Mouse (Mus musculus) lung, embryonic 14.5 days (tissue): Measurements from ENCODE around the gene Kctd12. TPM values are rescaled to one million over a fixed set of nuclear protein-coding genes. Genes with fewer than 3 reads are reported as not detected.

Source experiments
- ATAC-seq: fragments of 200-750 bp; cut with Nextera tagmentation; 2 replicates; pipeline ENCODE4 v1.8.0; 2017; ENCODE audit warnings: mild to moderate bottlenecking, moderate TSS enrichment, moderate library complexity; ENCODE audit not compliant: insufficient read depth
- DNase-seq: peaks from one replicate; pipeline ENCODE4 v3.0.0-alpha.2; 2015
- H3K27ac ChIP-seq: fragments of 300-500 bp; sonication (generic); 2 replicates; pipeline ENCODE4 v1.5.1; 2014; ENCODE audit warnings: low read depth, mild to moderate bottlenecking, moderate library complexity
- H3K27me3 ChIP-seq: fragments of 300-500 bp; sonication (generic); 2 replicates; pipeline ENCODE4 v1.6.1; 2014; ENCODE audit warnings: low read length, control low read depth; ENCODE audit not compliant: insufficient read depth
- H3K36me3 ChIP-seq: fragments of 300-500 bp; sonication (generic); 2 replicates; pipeline ENCODE4 v1.6.1; 2014; ENCODE audit warnings: control low read depth; ENCODE audit not compliant: insufficient read depth
- H3K4me1 ChIP-seq: fragments of 300-500 bp; sonication (generic); 2 replicates; pipeline ENCODE4 v1.6.1; 2014; ENCODE audit warnings: antibody characterized with exemption, control low read depth; ENCODE audit not compliant: insufficient read depth
- H3K4me2 ChIP-seq: fragments of 300-500 bp; sonication (generic); 2 replicates; pipeline ENCODE4 v1.6.1; 2014; ENCODE audit warnings: mild to moderate bottlenecking
- H3K4me3 ChIP-seq: fragments of 300-500 bp; sonication (generic); 2 replicates; pipeline ENCODE4 v1.5.1; 2014; ENCODE audit warnings: low read depth, low read length
- H3K9ac ChIP-seq: fragments of 300-500 bp; sonication (generic); 2 replicates; pipeline ENCODE4 v1.6.1; 2014
- H3K9me3 ChIP-seq: fragments of 300-500 bp; sonication (generic); 2 replicates; pipeline ENCODE4 v1.6.1; 2016; ENCODE audit warnings: low read depth, low read length, control low read depth
- CTCF ChIP-seq: IDR thresholded peaks from 2 replicates; pipeline ENCODE4 v1.5.1; 2016; ENCODE audit warnings: antibody characterized with exemption, low read depth
- WGBS: fragments of 180-500 bp; shearing (Covaris S2); extraction: QIAGEN DNeasy Blood & Tissue Kit; methylation state at CpG from one replicate; pipeline ENCODE4 v1.1.7; 2014; 5-methylcytosine and 5-hydroxymethylcytosine counted together
- polyA plus RNA-seq: library from polyadenylated mRNA; unstranded; fragments of >200 nt; fragmentation: Nextera tagmentation; extraction: Ambion mirVana; gene quantifications from 2 replicates; pipeline ENCODE4 v1.2.1, GENCODE M21; 2014

The Kctd12 gene
- polyA plus RNA-seq = 8.9 and 10.9 TPM in 2 replicates

DNA sequence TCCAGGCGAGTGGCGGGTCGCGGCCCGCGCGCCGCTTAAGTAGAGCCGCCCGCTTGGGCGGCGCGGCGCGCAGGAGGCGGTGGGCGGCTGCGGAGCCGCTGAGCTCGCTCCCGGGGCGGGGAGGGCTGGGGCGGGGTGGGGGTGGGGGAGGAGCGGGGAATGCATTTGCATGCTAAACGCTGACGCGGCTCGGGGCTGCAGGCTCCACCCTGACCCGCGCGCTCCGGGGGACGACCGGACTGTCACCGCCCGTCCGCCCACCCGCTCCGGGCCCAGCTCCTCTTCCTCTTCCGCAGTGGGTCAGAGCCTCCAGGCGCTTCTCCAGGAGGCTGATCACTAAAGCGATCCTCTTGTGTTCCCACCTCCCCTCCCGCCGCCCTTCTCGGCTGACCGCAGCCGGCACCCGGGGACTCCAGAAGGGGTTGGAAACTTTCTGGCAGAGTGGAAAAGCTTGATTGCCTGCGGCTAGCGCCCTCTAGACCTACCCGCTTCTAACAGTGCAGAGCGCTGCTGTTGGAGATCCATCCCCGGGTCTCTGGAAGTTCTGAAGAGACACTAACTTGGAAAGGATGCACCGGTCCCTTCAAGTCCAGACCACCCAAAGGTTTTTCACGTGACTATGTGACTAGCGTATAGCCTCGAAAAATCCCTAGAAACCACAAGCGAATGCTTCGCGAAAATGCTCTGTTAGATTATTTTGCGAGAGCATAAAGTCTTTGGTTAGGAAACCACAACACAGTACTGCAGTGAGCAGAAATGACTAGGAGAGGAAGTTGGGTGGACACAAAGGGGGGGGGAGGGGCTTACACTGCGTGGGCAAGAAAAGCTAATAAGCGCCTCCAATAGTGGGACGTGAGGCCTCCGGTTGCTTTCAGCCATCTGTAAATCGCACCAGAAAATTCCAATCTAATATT, at the start of gene Kctd12:
Gene Kctd12 (minus strand): TSS at position 11 of the 914 bp plus-strand sequence.
- DNase-seq (peak; percentile 90), ATAC-seq (peak; percentile 95)
- peak within 1 kb of the TSS; percentile 97 for H3K4me2 ChIP-seq
- peaks cover 6% of the 10 kb centered on the region; the same call in 1 of the 2 replicates for H3K4me1 ChIP-seq
- peak within 1 kb of the TSS; percentile 66 for H3K4me3 ChIP-seq
- H3K27me3 ChIP-seq = peaks cover 6% of the 10 kb centered on the region; the same call in 1 of the 2 replicates
- 2% methylated on average over 56 of the region's 66 CpGs for WGBS
- H3K9ac ChIP-seq = peak within 1 kb of the TSS; percentile 62
- no peaks in the 10 kb centered on the region for H3K36me3 ChIP-seq
- no peaks in the 10 kb centered on the region for H3K9me3 ChIP-seq
- peak; percentile 52 for TF ChIP-seq CTCF
- H3K27ac ChIP-seq = peak within 1 kb of the TSS; percentile 97

DNA sequence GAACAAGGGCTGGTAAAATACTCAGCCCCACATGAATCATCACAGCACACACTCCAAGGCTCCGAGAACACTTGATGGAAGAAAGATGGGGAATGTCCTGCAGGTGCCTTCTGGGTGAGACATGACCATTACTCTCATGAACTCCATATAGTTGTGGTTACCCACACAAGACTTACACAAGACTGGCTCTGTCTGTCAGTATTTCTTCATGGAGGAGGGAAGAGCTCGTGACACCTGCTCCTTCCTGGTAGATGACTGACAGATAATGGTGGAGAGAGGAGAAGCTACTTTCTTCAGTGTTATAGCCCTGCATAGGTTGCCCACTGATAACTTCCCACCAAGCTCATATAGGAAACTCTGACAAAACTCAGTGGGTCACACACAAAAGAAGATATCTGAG, 46.8 kb upstream of the Kctd12 start:
- H3K4me3 ChIP-seq = no peak overlapping the region
- H3K9ac ChIP-seq = no peak overlapping the region

DNA sequence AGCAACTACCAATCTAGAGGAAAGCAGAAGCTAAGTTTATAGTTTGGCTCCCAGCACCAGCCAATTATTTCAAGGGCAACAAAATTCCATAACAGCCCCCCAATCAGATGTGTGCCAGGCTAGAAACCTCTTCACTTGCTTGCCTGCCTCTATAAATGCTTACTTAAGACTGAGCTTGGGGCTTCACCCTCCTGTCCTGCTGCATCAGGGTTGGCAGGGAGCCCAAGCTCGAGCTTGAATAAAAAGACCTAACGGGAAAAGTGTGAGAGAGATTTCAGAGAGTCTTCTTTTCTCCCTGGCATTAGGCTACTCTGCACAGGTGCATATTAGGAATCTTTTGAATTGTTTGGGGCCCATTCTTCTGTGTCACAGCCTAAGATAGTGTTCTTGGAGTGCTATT, 37.6 kb upstream of the Kctd12 start:
- 35% methylated on average over 2 of the region's 2 CpGs for WGBS
- TF ChIP-seq CTCF = no peak

More for the DNA sequence above, 46.8 kb upstream of the Kctd12 start:
- Histone ChIP-seq H3K27ac (no peak overlapping the region), H3K4me1 (no peaks in the 10 kb centered on the region), H3K9me3 (no peaks in the 10 kb centered on the region), H3K4me2 (no peak overlapping the region), H3K36me3 (no peaks in the 10 kb centered on the region), H3K27me3 (no peaks in the 10 kb centered on the region)
- no peak for TF ChIP-seq CTCF
- no peak for ATAC-seq
- WGBS = 72% methylated on average over 2 of the region's 2 CpGs
- DNase-seq = no peak

DNA sequence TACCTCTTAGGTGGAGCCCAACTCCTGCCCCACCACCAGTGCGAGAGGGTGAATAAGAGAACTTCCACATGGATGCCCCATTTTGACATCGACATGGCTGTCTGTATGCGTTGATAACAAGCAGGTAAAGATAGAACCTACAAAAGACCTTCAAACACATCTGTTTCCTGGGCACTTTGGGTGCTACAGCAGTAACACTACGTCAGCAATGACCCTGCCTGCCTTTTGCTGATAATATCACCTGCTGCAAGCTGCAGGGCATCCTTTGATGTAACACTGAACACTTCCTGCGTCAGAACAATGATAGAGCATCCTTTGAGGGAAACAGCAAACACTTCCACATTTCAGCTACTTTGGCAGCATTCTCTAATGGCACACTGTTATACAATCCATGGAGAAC, 34.6 kb upstream of the Kctd12 start:
- WGBS = 45% methylated on average over 5 of the region's 5 CpGs
- no peak for DNase-seq
- Histone ChIP-seq H3K9ac (no peak overlapping the region), H3K4me1 (no peaks in the 10 kb centered on the region), H3K9me3 (no peaks in the 10 kb centered on the region), H3K27me3 (no peaks in the 10 kb centered on the region), H3K4me2 (no peak overlapping the region), H3K36me3 (no peaks in the 10 kb centered on the region), H3K4me3 (no peak overlapping the region), H3K27ac (no peak overlapping the region)
- TF ChIP-seq CTCF = no peak
- ATAC-seq = no peak

More for the DNA sequence above, 37.6 kb upstream of the Kctd12 start:
- DNase-seq (peak; percentile 47), ATAC-seq (no peak)
- no peak overlapping the region for H3K27ac ChIP-seq
- no peaks in the 10 kb centered on the region for H3K4me1 ChIP-seq
- no peak overlapping the region for H3K4me2 ChIP-seq
- H3K27me3 ChIP-seq = no peaks in the 10 kb centered on the region
- H3K4me3 ChIP-seq = no peak overlapping the region
- H3K9me3 ChIP-seq = no peaks in the 10 kb centered on the region
- H3K36me3 ChIP-seq = no peaks in the 10 kb centered on the region
- H3K9ac ChIP-seq = no peak overlapping the region

DNA sequence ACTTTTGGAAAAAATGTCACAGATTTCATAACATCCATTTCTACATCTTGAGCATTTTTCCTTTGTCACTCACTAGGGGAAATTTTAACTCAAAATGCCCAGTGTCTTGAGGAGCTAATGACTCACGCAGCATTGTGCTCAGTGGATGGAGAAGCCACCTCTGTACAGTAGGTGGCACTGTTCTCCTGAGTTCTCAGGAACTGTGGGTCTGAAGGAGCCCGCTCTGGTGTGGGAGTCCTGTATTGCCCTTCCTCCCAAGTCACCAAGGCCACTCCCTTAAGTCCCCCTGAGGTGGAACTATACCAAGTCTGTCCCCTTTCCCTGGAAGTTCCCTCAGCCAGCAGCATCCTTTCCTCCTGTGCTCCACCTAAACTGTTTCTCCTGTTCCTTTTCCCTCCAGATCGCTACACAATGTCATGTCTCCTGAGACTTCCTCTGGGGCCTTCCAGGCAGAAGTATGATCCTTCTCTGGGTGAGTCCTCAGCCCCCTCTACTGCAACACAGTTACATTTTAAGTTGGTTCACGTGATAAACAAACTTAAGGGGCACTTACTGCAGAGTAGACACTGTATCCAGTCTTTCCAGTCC, 30.2 kb upstream of the Kctd12 start:
- TF ChIP-seq CTCF = peak; percentile 84
- peak; percentile 93 for DNase-seq
- H3K27ac ChIP-seq = no peak overlapping the region
- H3K9ac ChIP-seq = no peak overlapping the region
- H3K4me1 ChIP-seq = no peaks in the 10 kb centered on the region
- ATAC-seq = peak; percentile 95
- H3K9me3 ChIP-seq = no peaks in the 10 kb centered on the region
- H3K4me2 ChIP-seq = no peak overlapping the region
- no peaks in the 10 kb centered on the region for H3K36me3 ChIP-seq
- H3K4me3 ChIP-seq = no peak overlapping the region
- 25% methylated on average over 4 of the region's 4 CpGs for WGBS
- H3K27me3 ChIP-seq = no peaks in the 10 kb centered on the region

- 21% methylated on average over 5 of the region's 5 CpGs for WGBS
- Histone ChIP-seq H3K27me3 (no peaks in the 10 kb centered on the region), H3K9me3 (no peaks in the 10 kb centered on the region), H3K4me2 (no peak overlapping the region), H3K27ac (no peak overlapping the region), H3K4me1 (no peaks in the 10 kb centered on the region), H3K9ac (no peak overlapping the region), H3K4me3 (no peak overlapping the region), H3K36me3 (no peaks in the 10 kb centered on the region)
- DNase-seq (peak; percentile 79), ATAC-seq (no peak)
- peak; percentile 67 for TF ChIP-seq CTCF
Observed at GRCm38 (mm10) chr14:103011782-103012181, 29.3 kb upstream of the Kctd12 start.

DNA sequence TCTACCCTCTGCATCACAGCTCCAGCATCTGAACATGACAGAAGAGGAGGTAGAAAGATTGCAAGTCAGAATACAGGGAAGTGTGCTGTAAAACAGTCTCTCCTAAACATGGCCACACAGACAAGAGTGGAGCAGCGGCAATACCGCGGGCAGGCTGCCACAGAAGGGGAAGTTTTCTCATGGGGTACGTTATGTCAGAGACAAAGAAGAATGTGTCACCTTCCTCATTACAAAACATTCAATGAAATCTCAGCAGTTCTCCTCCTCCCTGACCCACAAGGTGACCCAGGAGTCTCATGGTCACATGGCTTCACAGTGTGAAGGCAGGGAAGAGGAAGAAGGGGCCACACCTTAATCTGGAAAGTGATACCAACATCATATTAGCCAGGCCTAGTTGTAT, 25.3 kb upstream of the Kctd12 start:
- Histone ChIP-seq H3K27ac (no peak overlapping the region), H3K27me3 (no peaks in the 10 kb centered on the region), H3K9ac (no peak overlapping the region), H3K4me3 (no peak overlapping the region), H3K36me3 (no peaks in the 10 kb centered on the region), H3K4me1 (no peaks in the 10 kb centered on the region), H3K9me3 (no peaks in the 10 kb centered on the region), H3K4me2 (no peak overlapping the region)
- TF ChIP-seq CTCF = no peak
- 85% methylated on average over 4 of the region's 4 CpGs for WGBS
- ATAC-seq (no peak), DNase-seq (no peak)
